Mouse (Mus musculus) CH12.LX (cell line): ENCODE measurements around the gene Ikzf1. TPM values are rescaled to one million over a fixed set of nuclear protein-coding genes. Genes with fewer than 3 reads are reported as not detected.

Source experiments
- DNase-seq: peaks from one replicate; pipeline ENCODE4 v3.0.0-alpha.2; 2013; ENCODE audit errors: extremely low read depth
- H3K27ac ChIP-seq: 2 replicates; pipeline ENCODE4 v1.5.1; 2012; ENCODE audit warnings: low read depth, mild to moderate bottlenecking, control low read depth, moderate library complexity; ENCODE audit not compliant: insufficient read depth
- H3K27me3 ChIP-seq: replicated peaks from 2 replicates; pipeline ENCODE3; 2012; ENCODE audit warnings: inconsistent platforms
- H3K36me3 ChIP-seq, 2 experiments: replicated peaks in 1 of 2; 2 replicates each; pipeline versions ENCODE3 to v1.6.1; 2012; ENCODE audit warnings: inconsistent platforms in 1 of 2, low read length in 1 of 2, mild to moderate bottlenecking in 1 of 2, mixed read lengths in 1 of 2, moderate library complexity in 1 of 2; ENCODE audit not compliant: control insufficient read depth in 1 of 2, insufficient read depth in 1 of 2
- H3K4me1 ChIP-seq, 2 experiments: 2 replicates each; pipeline ENCODE4 v1.6.1; 2012; ENCODE audit warnings: inconsistent platforms in 1 of 2, moderate library complexity in 1 of 2; ENCODE audit not compliant: insufficient read depth in 2 of 2, control insufficient read depth in 1 of 2
- H3K4me2 ChIP-seq: 2 replicates; pipeline ENCODE4 v1.6.1; 2012; ENCODE audit warnings: low read depth, mild to moderate bottlenecking, control low read depth; ENCODE audit not compliant: poor library complexity, insufficient read depth, severe bottlenecking
- H3K4me3 ChIP-seq, 3 experiments: fragments of 150-350 bp in 1 of 3; sonication (generic) in 1 of 3; replicated peaks in 1 of 3; 2 replicates each; pipeline versions ENCODE3 to v1.5.1; 2011 to 2012; ENCODE audit warnings: low read depth in 2 of 3, low read length in 2 of 3, mild to moderate bottlenecking in 2 of 3, moderate library complexity in 2 of 3, control low read depth in 1 of 3, improper control_type of control experiment in 1 of 3, inconsistent platforms in 1 of 3, mixed read lengths in 1 of 3; ENCODE audit not compliant: poor library complexity in 1 of 3
- H3K79me2 ChIP-seq: replicated peaks from 2 replicates; pipeline ENCODE4 v1.6.1; 2012; ENCODE audit warnings: mild to moderate bottlenecking, moderate library complexity; ENCODE audit not compliant: control insufficient read depth, poor library complexity, insufficient read depth, severe bottlenecking; ENCODE audit errors: extremely low read depth
- H3K9ac ChIP-seq: 2 replicates; pipeline ENCODE4 v1.6.1; 2012; ENCODE audit warnings: low read depth, mild to moderate bottlenecking, control low read depth, moderate library complexity; ENCODE audit not compliant: insufficient read depth
- H3K9me3 ChIP-seq: replicated peaks from 2 replicates; pipeline ENCODE3; 2012; ENCODE audit warnings: low read length, inconsistent platforms, mixed read lengths
- BHLHE40 ChIP-seq: IDR thresholded peaks from 2 replicates; pipeline ENCODE4 v1.6.1; 2011; ENCODE audit warnings: mild to moderate bottlenecking, low read depth, low read length, improper control_type of control experiment
- CHD1 ChIP-seq: IDR thresholded peaks from 2 replicates; pipeline ENCODE4 v1.6.1; 2012; ENCODE audit warnings: low read depth, low read length, improper control_type of control experiment, inconsistent platforms
- CHD2 ChIP-seq: IDR thresholded peaks from 2 replicates; pipeline ENCODE4 v1.6.1; 2011; ENCODE audit warnings: low read length, improper control_type of control experiment
- CTCF ChIP-seq, 2 experiments: IDR thresholded peaks in 1 of 2; conservative IDR thresholded peaks in 1 of 2; 2 replicates each; pipeline ENCODE4 v1.5.1; 2011 to 2012; ENCODE audit warnings: low read depth in 2 of 2, low read length in 2 of 2, improper control_type of control experiment in 1 of 2, inconsistent platforms in 1 of 2, mild to moderate bottlenecking in 1 of 2, moderate library complexity in 1 of 2
- E2F4 ChIP-seq: IDR thresholded peaks from 2 replicates; pipeline ENCODE4 v1.6.1; 2011; ENCODE audit warnings: low read depth, low read length, improper control_type of control experiment; ENCODE audit not compliant: insufficient replicate concordance
- ELF1 ChIP-seq: IDR thresholded peaks from 2 replicates; pipeline ENCODE4 v1.6.1; 2014; ENCODE audit warnings: low read depth, mild to moderate bottlenecking, inconsistent platforms, low read length, improper control_type of control experiment
- EP300 ChIP-seq: IDR thresholded peaks from 2 replicates; pipeline ENCODE4 v1.6.1; 2011; ENCODE audit warnings: low read length, improper control_type of control experiment
- ETS1 ChIP-seq: conservative IDR thresholded peaks from 2 replicates; pipeline ENCODE4 v1.6.1; 2012; ENCODE audit warnings: low read depth, mild to moderate bottlenecking, inconsistent platforms, low read length, improper control_type of control experiment, moderate library complexity
- GABPA ChIP-seq: IDR thresholded peaks from 2 replicates; pipeline ENCODE4 v1.6.1; 2012; ENCODE audit warnings: low read depth, low read length, improper control_type of control experiment, inconsistent platforms; ENCODE audit not compliant: insufficient replicate concordance
- HCFC1 ChIP-seq: IDR thresholded peaks from 2 replicates; pipeline ENCODE4 v1.6.1; 2012; ENCODE audit warnings: low read depth, mild to moderate bottlenecking, inconsistent platforms, low read length, improper control_type of control experiment
- IRF4 ChIP-seq: IDR thresholded peaks from 2 replicates; pipeline ENCODE4 v1.6.1; 2014; ENCODE audit warnings: low read depth, mild to moderate bottlenecking, inconsistent platforms, low read length, improper control_type of control experiment
- JUN ChIP-seq: IDR thresholded peaks from 2 replicates; pipeline ENCODE4 v1.6.1; 2011; ENCODE audit warnings: low read depth, mild to moderate bottlenecking, low read length, improper control_type of control experiment, moderate library complexity; ENCODE audit not compliant: insufficient read depth
- JUND ChIP-seq: conservative IDR thresholded peaks from 2 replicates; pipeline ENCODE4 v1.6.1; 2011; ENCODE audit warnings: low read depth, low read length, improper control_type of control experiment
- KAT2A ChIP-seq: IDR thresholded peaks from 2 replicates; pipeline ENCODE4 v1.6.1; 2012; ENCODE audit warnings: low read length, improper control_type of control experiment, inconsistent platforms; ENCODE audit not compliant: insufficient replicate concordance
- MAFK ChIP-seq: IDR thresholded peaks from 2 replicates; pipeline ENCODE4 v1.6.1; 2011; ENCODE audit warnings: low read length, improper control_type of control experiment; ENCODE audit not compliant: insufficient replicate concordance
- MAX ChIP-seq: IDR thresholded peaks from 2 replicates; pipeline ENCODE4 v1.6.1; 2011; ENCODE audit warnings: low read length, improper control_type of control experiment
- MAZ ChIP-seq: IDR thresholded peaks from 2 replicates; pipeline ENCODE4 v1.6.1; 2012; ENCODE audit warnings: low read depth, mild to moderate bottlenecking, inconsistent platforms, low read length, improper control_type of control experiment, moderate library complexity
- MEF2A ChIP-seq: IDR thresholded peaks from 2 replicates; pipeline ENCODE4 v1.6.1; 2014; ENCODE audit warnings: low read depth, mild to moderate bottlenecking, inconsistent platforms, low read length, improper control_type of control experiment, borderline replicate concordance
- MXI1 ChIP-seq: IDR thresholded peaks from 2 replicates; pipeline ENCODE4 v1.6.1; 2011; ENCODE audit warnings: mild to moderate bottlenecking, low read depth, low read length, improper control_type of control experiment
- MYC ChIP-seq: IDR thresholded peaks from 2 replicates; pipeline ENCODE4 v1.6.1; 2011; ENCODE audit warnings: low read depth, mild to moderate bottlenecking, improper control_type of control experiment, low read length
- NELFE ChIP-seq: IDR thresholded peaks from 2 replicates; pipeline ENCODE4 v1.6.1; 2011; ENCODE audit warnings: low read depth, low read length, improper control_type of control experiment
- NRF1 ChIP-seq: IDR thresholded peaks from 2 replicates; pipeline ENCODE4 v1.6.1; 2014; ENCODE audit warnings: low read depth, mild to moderate bottlenecking, inconsistent platforms, low read length, improper control_type of control experiment, moderate library complexity
- PAX5 ChIP-seq: IDR thresholded peaks from 2 replicates; pipeline ENCODE4 v1.6.1; 2012; ENCODE audit warnings: low read length, inconsistent platforms, mixed read lengths
- POLR2A ChIP-seq: IDR thresholded peaks from 2 replicates; pipeline ENCODE4 v1.6.1; 2011; ENCODE audit warnings: low read depth, mild to moderate bottlenecking, improper control_type of control experiment, low read length
- POLR2AphosphoS2 ChIP-seq: IDR thresholded peaks from 2 replicates; pipeline ENCODE4 v1.6.1; 2011; ENCODE audit warnings: low read depth, low read length, improper control_type of control experiment
- RAD21 ChIP-seq: IDR thresholded peaks from 2 replicates; pipeline ENCODE4 v1.6.1; 2011; ENCODE audit warnings: low read depth, mild to moderate bottlenecking, low read length, improper control_type of control experiment, moderate library complexity
- RCOR1 ChIP-seq: conservative IDR thresholded peaks from 2 replicates; pipeline ENCODE4 v1.6.1; 2012; ENCODE audit warnings: low read depth, mild to moderate bottlenecking, inconsistent platforms, low read length, improper control_type of control experiment
- SIN3A ChIP-seq: IDR thresholded peaks from 2 replicates; pipeline ENCODE4 v1.6.1; 2012; ENCODE audit warnings: low read length, improper control_type of control experiment, inconsistent platforms
- SMC3 ChIP-seq: IDR thresholded peaks from 2 replicates; pipeline ENCODE4 v1.6.1; 2011; ENCODE audit warnings: low read depth, low read length, improper control_type of control experiment
- TBP ChIP-seq: conservative IDR thresholded peaks from 2 replicates; pipeline ENCODE4 v1.6.1; 2011; ENCODE audit warnings: low read depth, low read length, improper control_type of control experiment
- TCF12 ChIP-seq: IDR thresholded peaks from 2 replicates; pipeline ENCODE4 v1.6.1; 2014; ENCODE audit warnings: low read depth, mild to moderate bottlenecking, inconsistent platforms, low read length, improper control_type of control experiment
- UBTF ChIP-seq: IDR thresholded peaks from 2 replicates; pipeline ENCODE4 v1.6.1; 2012; ENCODE audit warnings: low read depth, mild to moderate bottlenecking, inconsistent platforms, low read length, improper control_type of control experiment, moderate library complexity
- USF1 ChIP-seq: IDR thresholded peaks from 2 replicates; pipeline ENCODE4 v1.6.1; 2014; ENCODE audit warnings: low read depth, mild to moderate bottlenecking, inconsistent platforms, low read length, improper control_type of control experiment
- USF2 ChIP-seq: conservative IDR thresholded peaks from 2 replicates; pipeline ENCODE4 v1.6.1; 2011; ENCODE audit warnings: low read depth, low read length, improper control_type of control experiment
- ZC3H11A ChIP-seq: IDR thresholded peaks from 2 replicates; pipeline ENCODE4 v1.6.1; 2012; ENCODE audit warnings: low read depth, mild to moderate bottlenecking, inconsistent platforms, low read length, improper control_type of control experiment
- ZKSCAN1 ChIP-seq: IDR thresholded peaks from 2 replicates; pipeline ENCODE4 v1.6.1; 2012; ENCODE audit warnings: low read depth, inconsistent platforms, low read length, improper control_type of control experiment, borderline replicate concordance
- ZMIZ1 ChIP-seq: IDR thresholded peaks from 2 replicates; pipeline ENCODE4 v1.6.1; 2012; ENCODE audit warnings: low read depth, mild to moderate bottlenecking, inconsistent platforms, low read length, improper control_type of control experiment
- ZNF384 ChIP-seq: IDR thresholded peaks from 2 replicates; pipeline ENCODE4 v1.6.1; 2012; ENCODE audit warnings: low read depth, low read length, improper control_type of control experiment, inconsistent platforms
- dilution Hi-C: fragments of 300-500 bp; cut with MboI; formaldehyde crosslinking; loops from 2 replicates; pipeline ENCODE4 v1.14.3; 2020; ENCODE audit warnings: low sequenced_read_pairs; ENCODE audit not compliant: extremely low pct_unique_long_range_greater_than_20kb, extremely low pct_ligation_motif_present
- in situ Hi-C: fragments of 300-500 bp; cut with MboI; formaldehyde crosslinking; loops from 3 replicates; pipeline ENCODE4 v1.14.3; 2019; ENCODE audit warnings: low sequenced_read_pairs, low pct_ligation_motif_present, low pct_unique_long_range_greater_than_20kb, mixed read lengths
- polyA plus RNA-seq: library from polyadenylated mRNA; unstranded; fragments of >175 nt; gene quantifications from 2 replicates; pipeline ENCODE4 v1.2.1, GENCODE M21; 2012; ENCODE audit warnings: low read depth; ENCODE audit not compliant: insufficient read length
- total RNA-seq, 2 experiments: library from RNA; depleted of rRNA; stranded (reverse); fragments of 300-350 nt in 1 of 2; fragments of >200 nt in 1 of 2; gene quantifications; 2 replicates each; pipeline ENCODE4 v1.2.3; 2012 to 2014

Ikzf1 gene
- total and polyA plus RNA-seq, 3 experiments: 33.1 to 68.7 (median 51.2) TPM

DNA sequence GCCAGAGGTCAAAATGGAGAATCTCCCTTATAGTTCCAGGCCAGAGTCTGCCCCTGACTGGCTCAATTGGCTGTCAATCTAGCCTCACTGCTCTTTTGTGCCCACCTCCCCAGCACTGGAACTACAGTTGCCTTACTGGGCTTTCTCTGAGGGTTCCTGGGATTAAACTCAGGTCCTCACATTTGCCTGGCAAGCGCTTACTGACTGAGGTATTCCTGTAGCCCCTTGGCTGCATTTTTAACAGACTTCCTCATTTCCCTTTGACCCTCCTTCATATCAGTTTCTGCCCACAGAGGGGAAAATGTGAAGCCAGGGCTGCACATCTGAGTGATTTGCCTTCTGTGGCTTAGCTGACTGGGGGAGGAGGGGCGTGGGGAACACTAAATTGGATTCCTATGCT lies 9.3 kb downstream of the Ikzf1 start:
- Histone ChIP-seq H3K36me3 (peaks cover 1 to 20% of the 10 kb centered on the region in 2 experiments), H3K9ac (peak overlapping the region; percentile 57; the same call in 1 of the 2 replicates), H3K4me1 (peaks cover 35 to 85% of the 10 kb centered on the region in 2 experiments), H3K4me3 (peak overlapping the region in 1 of 3 experiments; percentile 10), H3K4me2 (peak overlapping the region; percentile 76), H3K79me2 (peaks cover 69% of the 10 kb centered on the region), H3K27me3 (no peaks in the 10 kb centered on the region), H3K9me3 (no peaks in the 10 kb centered on the region), H3K27ac (peak overlapping the region; percentile 99)
- no peak for TF ChIP-seq CTCF (conservative IDR thresholded peaks at IDR 0.05 in 1 of 2, IDR thresholded peaks at IDR 0.05 in 1 of 2; ENCODE audit: low read depth in 2 of 2, low read length in 2 of 2)
- TF ChIP-seq TCF12: peak; percentile 84
- 0 out of 2 replicates have a peak, but pooled peaks have one; percentile 11 for TF ChIP-seq SIN3A
- TF ChIP-seq GABPA: no peak
- peak; percentile 73 for TF ChIP-seq POLR2A
- TF ChIP-seq MXI1: no peak
- TF ChIP-seq ZKSCAN1: no peak
- peak; percentile 89 for TF ChIP-seq ETS1
- TF ChIP-seq JUN: peak; percentile 67; the same call in 1 of the 2 replicates
- peak; percentile 87 for TF ChIP-seq EP300
- TF ChIP-seq ZMIZ1: peak; percentile 80; the same call in 1 of the 2 replicates
- no peak for TF ChIP-seq RCOR1
- TF ChIP-seq TBP: peak; percentile 92; the same call in 1 of the 2 replicates
- TF ChIP-seq MEF2A: peak; percentile 85; the same call in 1 of the 2 replicates
- TF ChIP-seq IRF4: peak; percentile 75; the same call in 1 of the 2 replicates
- TF ChIP-seq USF1: no peak
- 0 out of 2 replicates have a peak, but pooled peaks have one; percentile 4 for TF ChIP-seq MAX
- TF ChIP-seq POLR2AphosphoS2: no peak; the same call in 1 of the 2 replicates
- TF ChIP-seq RAD21: no peak; the same call in 1 of the 2 replicates
- TF ChIP-seq MAFK: no peak
- no peak for TF ChIP-seq E2F4
- TF ChIP-seq UBTF: no peak
- TF ChIP-seq KAT2A: no peak
- no peak for TF ChIP-seq CHD1
- TF ChIP-seq NELFE: no peak
- no peak for TF ChIP-seq ZC3H11A
- no peak for TF ChIP-seq USF2
- peak; percentile 69 for TF ChIP-seq BHLHE40
- TF ChIP-seq MYC: no peak
- TF ChIP-seq CHD2: peak; percentile 91
- TF ChIP-seq ELF1: peak; percentile 73; the same call in 1 of the 2 replicates
- no peak for TF ChIP-seq ZNF384
- TF ChIP-seq NRF1: no peak
- TF ChIP-seq HCFC1: no peak
- TF ChIP-seq PAX5: no peak
- TF ChIP-seq MAZ: no peak
- peak; percentile 15; the same call in 1 of the 2 replicates for TF ChIP-seq SMC3
- TF ChIP-seq JUND: no peak
- dilution Hi-C loops: no loop called here
- peak; percentile 96 for DNase-seq
- in situ Hi-C loops: loop anchor here (25.0 kb wide), 1 partner anchor 268 kb away; no protein-coding TSS in a partner anchor
